Mouse (Mus musculus) fibroblast of lung, adult 2 months (primary cell): ENCODE data around the gene Usp1.
"Not testable (repeated sequence)": the region's sequence is repeated elsewhere in the genome, so short reads cannot be mapped to it uniquely, and the experiment has no call there.

Source experiments
- DNase-seq: peaks from one replicate; pipeline ENCODE4 v3.0.0-alpha.2; 2011; ENCODE audit warnings: low read depth

Gene Usp1

GRCm38 (mm10) chr4:98923568-98924070 is at the start of gene Usp1:
Gene Usp1 (plus strand): TSS chr4:98923810.
- DNase-seq: no peak

- no peak for DNase-seq
Observed at GRCm38 (mm10) chr4:98882706-98883105, 40.9 kb upstream of the Usp1 start.

GRCm38 (mm10) chr4:98886377-98886776 is 37.2 kb upstream of the Usp1 start:
- DNase-seq: no peak

GRCm38 (mm10) chr4:98887148-98887547 is 36.5 kb upstream of the Usp1 start:
- DNase-seq: peak; percentile 25

GRCm38 (mm10) chr4:98910246-98910645 is 13.4 kb upstream of the Usp1 start:
- no peak for DNase-seq

GRCm38 (mm10) chr4:98917724-98918123 is 5.9 kb upstream of the Usp1 start:
- DNase-seq: no peak

- no peak for DNase-seq
Observed at GRCm38 (mm10) chr4:98918204-98918603, 5.4 kb upstream of the Usp1 start.

GRCm38 (mm10) chr4:98920896-98921295 is 2.7 kb upstream of the Usp1 start:
- DNase-seq: no peak

- no peak for DNase-seq
Observed at GRCm38 (mm10) chr4:98922061-98922642, 1.5 kb upstream of the Usp1 start.

- DNase-seq: peak; percentile 99
Observed at GRCm38 (mm10) chr4:98922643-98923567, 705 bp upstream of the Usp1 start.

- no peak for DNase-seq
Observed at GRCm38 (mm10) chr4:98924071-98924905, 678 bp downstream of the Usp1 start.

- no peak for DNase-seq
Observed at GRCm38 (mm10) chr4:98924906-98925178, 1.2 kb downstream of the Usp1 start.

- DNase-seq: no peak
Observed at GRCm38 (mm10) chr4:98925250-98925781, 1.7 kb downstream of the Usp1 start.

- DNase-seq: no peak
Observed at GRCm38 (mm10) chr4:98936036-98936435, 12.4 kb downstream of the Usp1 start.

- not testable (repeated sequence) for DNase-seq
Observed at GRCm38 (mm10) chr4:98938210-98938609, 14.6 kb downstream of the Usp1 start.

GRCm38 (mm10) chr4:98950563-98950962 is 27.0 kb downstream of the Usp1 start:
- no peak for DNase-seq

GRCm38 (mm10) chr4:98955986-98956385 is 32.4 kb downstream of the Usp1 start:
- DNase-seq: no peak

- DNase-seq: no peak
Observed at GRCm38 (mm10) chr4:98960243-98960642, 36.6 kb downstream of the Usp1 start.

GRCm38 (mm10) chr4:98969946-98970345 is 46.3 kb downstream of the Usp1 start:
- no peak for DNase-seq

- DNase-seq: no peak
Observed at GRCm38 (mm10) chr4:98975741-98976140, 52.1 kb downstream of the Usp1 start.

- not testable (repeated sequence) for DNase-seq
Observed at GRCm38 (mm10) chr4:98978288-98978687, 54.7 kb downstream of the Usp1 start.

GRCm38 (mm10) chr4:98978693-98979092 is 55.1 kb downstream of the Usp1 start:
- DNase-seq: no peak
